Mouse (Mus musculus) olfactory bulb, adult 2 months (tissue): ENCODE measurements around the gene Steap2.

Experiments used
- CTCF ChIP-seq: fragments of 200-500 bp; IDR thresholded peaks from 2 replicates; pipeline ENCODE4 v1.5.1; 2012; ENCODE audit warnings: low read depth, mild to moderate bottlenecking, low read length, moderate library complexity; ENCODE audit not compliant: insufficient read depth
- POLR2A ChIP-seq: fragments of 200-500 bp; IDR thresholded peaks from 2 replicates; pipeline ENCODE4 v1.6.1; 2012; ENCODE audit warnings: mild to moderate bottlenecking, low read depth, low read length, moderate library complexity; ENCODE audit not compliant: insufficient read depth

DNA sequence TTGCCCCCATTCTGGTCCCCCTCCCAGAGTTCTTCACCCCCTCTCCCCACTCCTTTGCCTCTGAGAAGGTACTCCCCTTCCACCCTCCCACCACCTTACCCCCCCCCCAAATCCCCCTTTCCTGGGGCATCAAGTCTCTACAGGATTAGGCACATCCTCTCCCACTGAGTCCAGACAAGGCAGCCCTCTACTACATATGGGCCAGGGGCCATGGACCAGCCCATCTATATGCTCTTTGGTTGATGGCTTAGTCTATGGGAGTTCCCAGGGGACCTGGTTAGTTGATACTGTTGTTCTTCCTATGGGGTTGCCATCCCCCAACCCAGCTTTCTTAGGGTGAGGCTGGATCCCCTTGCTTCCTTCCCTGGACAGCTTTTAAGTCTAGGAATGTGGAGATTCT lies 14.9 kb downstream of the Steap2 start:
- TF ChIP-seq POLR2A: no peak
- no peak for TF ChIP-seq CTCF
